Mouse (Mus musculus): ENCODE data around the gene Cmtm3.

Cmtm3 gene

GRCm38 (mm10) chr8:104343957-104344356 lies 4.7 kb downstream of the Cmtm3 start:
- DNase-seq, result peak; percentile 85 to 86

GRCm38 (mm10) chr8:104344622-104345021 lies 5.4 kb downstream of the Cmtm3 start:
- DNase-seq, result no peak

DNA sequence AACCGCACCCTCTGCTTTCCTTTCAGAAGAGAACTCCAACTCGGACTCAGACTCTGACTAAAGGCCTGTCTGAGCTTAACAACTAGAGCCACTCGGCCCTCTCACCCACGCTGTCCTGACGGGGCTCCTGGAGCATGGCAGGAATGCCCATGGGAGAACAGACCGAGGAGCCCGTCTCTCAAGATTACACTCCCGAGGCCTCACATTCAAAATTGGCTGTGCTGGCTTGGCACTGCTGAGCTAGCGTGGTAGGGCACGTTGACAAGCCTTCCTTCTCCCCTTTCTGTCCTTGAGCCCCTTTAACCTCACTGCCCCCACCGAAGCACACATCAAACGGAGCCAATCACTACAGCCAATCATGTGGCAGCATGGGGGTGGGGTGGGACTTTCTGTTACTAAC lies 7.5 kb downstream of the Cmtm3 start:
- no peak for DNase-seq

- DNase-seq, result no peak
Measured at GRCm38 (mm10) chr8:104348971-104349370, 9.8 kb downstream of the Cmtm3 start.

DNA sequence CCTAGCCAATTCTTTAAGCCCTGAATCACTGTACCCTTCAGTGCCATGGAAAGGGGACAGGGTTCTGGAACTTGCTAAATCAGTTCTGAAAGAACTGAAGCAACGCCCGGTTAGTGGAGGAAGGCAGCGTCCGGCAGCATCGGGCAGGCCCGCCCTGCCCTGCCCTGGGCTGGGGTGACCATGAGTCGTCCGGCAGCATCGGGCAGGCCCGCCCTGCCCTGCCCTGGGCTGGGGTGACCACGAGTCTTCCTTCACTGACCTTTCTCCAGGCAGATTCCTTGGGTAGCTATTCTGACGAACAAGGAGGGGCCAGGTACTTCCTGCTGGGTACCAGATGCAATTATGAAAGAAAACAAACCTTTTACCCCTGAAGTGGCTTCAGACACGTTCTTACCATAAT lies 10.8 kb downstream of the Cmtm3 start:
- DNase-seq, result no peak

DNA sequence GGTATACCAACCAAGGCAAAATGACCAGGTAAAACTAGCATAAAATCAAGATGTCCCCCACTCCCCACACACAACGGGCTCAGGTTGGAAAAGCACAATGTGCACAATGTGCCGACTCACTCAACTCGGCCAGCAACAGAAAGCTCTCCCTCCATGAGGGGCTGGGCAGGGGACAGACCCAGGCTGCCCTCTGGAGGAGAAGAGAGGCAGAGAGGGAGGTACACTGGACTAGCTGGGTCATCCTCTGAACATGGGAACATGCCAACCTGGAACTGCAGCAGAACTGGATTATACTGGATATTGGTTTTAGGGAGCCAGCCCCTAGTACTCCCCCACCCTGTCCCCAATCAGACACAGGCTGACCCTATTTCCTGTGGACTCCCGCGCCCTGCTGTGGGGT lies 14.0 kb downstream of the Cmtm3 start:
- no peak for DNase-seq

DNA sequence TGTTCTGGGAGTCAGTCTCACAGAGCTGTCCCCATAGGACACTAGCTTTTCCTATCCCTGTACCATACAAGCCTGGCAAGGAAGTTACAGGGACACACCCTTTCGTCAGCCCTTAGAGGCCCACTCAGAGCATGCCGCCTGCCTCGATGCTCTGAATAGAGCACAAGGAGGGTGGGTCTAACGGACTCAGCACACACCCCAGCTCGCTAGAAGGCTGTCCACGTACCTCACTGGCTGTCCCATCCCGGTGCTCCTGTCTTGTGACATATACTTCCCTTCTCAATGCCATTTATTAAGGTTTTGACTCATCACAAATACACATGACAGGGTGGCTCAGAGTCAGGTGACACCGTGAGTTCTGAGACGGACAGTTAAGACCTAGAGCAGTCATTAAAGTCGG lies 15.3 kb downstream of the Cmtm3 start:
- DNase-seq, result no peak

DNA sequence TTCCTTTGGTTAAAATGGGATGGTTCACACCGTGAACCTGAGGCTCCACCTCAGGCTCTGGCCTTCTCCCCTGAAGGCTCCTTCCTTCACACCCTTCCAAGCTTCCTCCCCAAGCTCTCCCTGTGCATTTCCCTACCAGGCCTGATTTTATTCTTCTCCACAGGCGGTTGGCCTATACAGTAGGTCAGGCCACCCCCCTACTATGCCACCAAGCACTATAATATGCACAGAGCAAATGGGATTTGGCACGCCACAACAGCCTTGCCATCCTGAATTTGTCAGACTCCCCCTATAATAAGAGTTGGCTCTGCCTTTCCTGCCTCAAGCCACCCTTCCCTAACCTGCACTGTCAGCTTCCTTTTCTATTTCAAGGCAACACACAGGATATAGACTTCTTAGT lies 19.4 kb downstream of the Cmtm3 start:
- no peak for DNase-seq

DNA sequence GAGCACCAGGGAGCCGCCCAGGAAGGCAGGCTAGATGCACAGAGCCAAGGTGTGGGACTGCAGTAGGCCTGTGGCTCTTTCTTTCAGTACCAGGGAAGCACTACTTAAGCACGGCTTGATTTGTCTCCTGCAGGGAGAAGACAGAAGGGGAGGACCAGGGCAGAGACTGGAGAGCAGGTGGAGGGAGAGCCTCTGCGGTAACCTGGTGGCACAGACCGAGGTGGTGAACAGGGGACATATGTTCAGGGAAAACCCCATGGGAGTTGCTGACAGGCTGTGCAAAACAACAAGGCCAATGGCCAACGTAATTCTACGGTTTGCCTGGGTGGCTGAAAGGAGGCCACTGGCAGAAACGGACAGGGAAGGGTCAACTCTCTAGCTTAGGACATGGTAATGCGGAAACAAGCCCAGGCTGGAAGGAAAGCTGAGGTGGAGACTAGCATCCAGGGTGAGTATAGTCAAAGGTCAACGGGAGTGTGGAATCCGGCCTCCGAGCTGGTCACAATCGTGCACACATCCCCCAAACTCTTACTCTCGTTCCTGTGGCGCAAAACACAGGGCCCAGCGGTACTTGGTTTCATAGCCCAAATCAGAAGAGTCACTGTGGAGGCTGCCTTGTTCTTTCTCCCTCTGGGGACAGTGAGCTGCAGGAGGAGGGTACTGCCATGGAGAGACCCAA lies 20.7 kb downstream of the Cmtm3 start:
- no peak for DNase-seq

GRCm38 (mm10) chr8:104365695-104366094 lies 26.5 kb downstream of the Cmtm3 start:
- DNase-seq, result no peak

DNA sequence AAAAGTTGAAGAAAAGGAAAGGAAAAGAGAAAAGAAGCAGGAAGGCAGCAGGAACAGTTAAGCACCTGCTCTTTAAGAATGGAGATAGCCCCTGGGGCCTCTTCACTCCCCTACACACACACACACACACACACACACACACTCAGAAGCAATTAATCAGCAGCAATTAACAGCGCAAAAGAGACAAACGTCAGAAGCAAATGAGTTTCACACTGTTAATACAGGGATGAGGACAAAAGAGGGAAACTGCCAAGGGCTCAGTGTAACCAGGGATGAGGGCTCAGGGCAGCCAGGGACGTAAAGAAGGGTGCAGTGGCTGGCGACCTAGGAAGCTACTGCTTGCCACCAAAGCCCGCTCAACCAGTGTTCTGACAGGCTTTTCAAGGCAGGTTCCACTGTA lies 28.2 kb downstream of the Cmtm3 start:
- no peak for DNase-seq

DNA sequence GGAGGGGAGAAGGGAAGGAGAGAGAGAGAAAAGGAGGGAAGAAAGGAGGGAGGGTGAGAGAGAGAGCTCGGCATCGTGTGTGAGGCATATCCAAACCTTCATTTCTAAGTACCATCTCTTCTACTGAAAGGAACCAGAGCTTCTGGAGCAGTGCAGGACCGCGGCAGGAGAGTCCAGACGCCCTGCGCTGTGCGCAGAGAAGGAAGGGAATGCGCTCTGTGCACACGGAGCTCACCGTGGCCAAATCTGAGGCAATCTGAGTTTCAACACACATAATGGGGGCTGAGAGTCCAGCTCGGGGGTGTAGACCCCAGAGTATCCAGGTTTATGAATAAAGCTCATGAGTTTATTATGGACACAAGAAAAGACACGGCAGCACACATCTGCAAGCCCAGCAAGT lies 30.4 kb downstream of the Cmtm3 start:
- DNase-seq, result no peak

- DNase-seq, result no peak
Measured at GRCm38 (mm10) chr8:104370071-104370470, 30.9 kb downstream of the Cmtm3 start.

DNA sequence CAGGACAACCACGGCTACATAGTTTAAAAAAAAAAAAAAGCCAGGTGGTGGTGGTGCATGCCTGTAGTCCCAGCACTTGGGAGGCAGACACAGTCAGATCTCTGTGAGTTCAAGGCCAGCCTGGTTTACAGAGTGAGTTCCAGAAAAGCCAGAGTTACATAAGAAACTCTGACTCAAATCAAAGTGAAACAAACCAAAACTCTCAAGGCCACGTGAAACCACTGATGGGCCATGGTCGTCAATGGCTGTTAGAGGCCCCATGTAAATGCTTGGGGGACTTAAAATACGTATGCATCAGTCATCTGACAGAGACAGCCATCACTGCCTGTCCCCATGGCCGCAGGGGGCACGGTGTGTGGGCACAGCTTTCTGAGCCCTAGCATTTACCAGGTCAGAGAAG lies 31.9 kb downstream of the Cmtm3 start:
- DNase-seq, result no peak

DNA sequence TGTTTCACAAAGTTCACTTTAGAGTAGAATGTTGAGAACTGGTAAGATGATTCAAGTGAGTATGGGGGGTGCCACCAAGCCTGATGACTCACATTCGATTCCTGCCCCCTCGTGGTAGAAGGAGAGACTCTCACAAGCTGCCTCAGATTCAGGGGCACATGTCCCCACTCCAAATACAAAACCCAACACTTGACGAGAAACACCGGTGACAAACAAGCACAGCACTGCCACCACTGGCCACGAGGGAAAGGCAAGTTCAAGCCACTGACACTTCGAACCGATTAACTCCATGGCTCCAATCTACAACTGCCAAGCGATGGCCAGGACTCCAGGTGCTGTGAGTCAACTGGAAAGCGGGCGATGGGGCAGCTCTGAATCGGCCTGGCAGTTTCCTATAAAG lies 34.6 kb downstream of the Cmtm3 start:
- DNase-seq, result peak; percentile 3 to 8

- no peak for DNase-seq
Measured at GRCm38 (mm10) chr8:104374269-104374668, 35.1 kb downstream of the Cmtm3 start.

GRCm38 (mm10) chr8:104374864-104375846 lies 35.9 kb downstream of the Cmtm3 start:
- no peak for DNase-seq

- DNase-seq, result no peak
Measured at GRCm38 (mm10) chr8:104375959-104376358, 36.7 kb downstream of the Cmtm3 start.

DNA sequence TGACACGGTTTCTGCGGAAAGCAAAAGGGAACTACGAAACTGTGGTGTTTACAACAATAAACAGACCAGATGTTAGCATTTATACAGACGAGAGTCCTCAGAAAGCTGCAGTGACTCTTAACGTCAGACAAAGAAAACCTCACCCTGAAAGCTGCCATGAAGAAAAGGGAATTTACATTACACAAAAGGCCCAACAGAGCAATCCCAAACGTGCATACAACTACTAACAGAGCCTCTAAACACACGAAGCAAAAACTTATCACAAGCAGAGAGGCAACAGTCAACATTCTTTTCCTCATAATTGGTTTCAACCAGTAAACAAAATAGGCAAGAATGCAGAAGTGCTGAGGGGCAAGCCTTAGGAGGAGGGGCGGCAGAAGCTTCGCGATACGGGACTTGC lies 37.5 kb downstream of the Cmtm3 start:
- DNase-seq, result no peak

- no peak for DNase-seq
Measured at GRCm38 (mm10) chr8:104379301-104379836, 40.2 kb downstream of the Cmtm3 start.

DNA sequence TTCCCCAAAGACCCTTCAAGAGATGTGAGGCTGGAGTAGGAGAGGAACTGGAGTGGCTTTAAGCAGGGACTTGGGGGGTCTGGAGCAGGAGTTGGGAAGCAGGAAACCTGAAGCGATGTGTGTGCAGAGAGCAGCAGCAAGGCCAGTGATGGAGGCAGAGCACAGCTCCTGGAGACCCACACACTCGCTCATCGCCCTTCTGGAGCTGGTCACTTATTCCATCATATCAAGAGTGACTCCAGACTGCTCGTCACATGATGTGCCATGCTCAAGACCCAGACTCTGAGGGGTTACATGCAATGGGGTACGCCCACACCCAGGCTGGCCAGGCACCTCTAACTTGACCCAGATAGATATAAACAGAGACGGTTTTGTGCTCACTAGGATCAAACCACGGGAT lies 41.1 kb downstream of the Cmtm3 start:
- no peak for DNase-seq

- DNase-seq, result no peak
Measured at GRCm38 (mm10) chr8:104380961-104381411, 41.8 kb downstream of the Cmtm3 start.

GRCm38 (mm10) chr8:104383296-104383695 lies 44.1 kb downstream of the Cmtm3 start:
- DNase-seq, result no peak

DNA sequence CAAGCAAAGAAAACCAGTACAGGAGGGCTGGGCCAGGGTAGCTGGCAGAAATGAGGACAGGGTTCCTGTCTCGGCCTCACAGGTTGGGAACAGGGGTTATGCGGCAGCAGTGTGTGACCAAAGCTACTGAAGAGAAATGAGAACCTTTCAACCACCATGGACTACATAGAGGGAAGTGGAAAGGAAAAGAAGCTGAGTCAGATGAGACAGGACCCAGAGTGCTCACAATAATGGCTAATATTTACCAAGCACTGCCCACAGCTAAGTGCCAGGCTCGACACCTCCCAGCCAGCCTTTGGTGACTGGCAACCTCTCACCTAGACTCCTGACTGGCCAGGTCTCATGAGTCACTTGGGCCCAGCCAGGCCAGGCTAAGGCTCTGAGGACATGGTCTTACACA lies 44.8 kb downstream of the Cmtm3 start:
- no peak for DNase-seq
